Mouse (Mus musculus) neural tube, embryonic 15.5 days (tissue): ENCODE measurements around the gene Ubxn7. TPM values are rescaled to one million over a fixed set of nuclear protein-coding genes. Genes with fewer than 3 reads are reported as not detected.

Experiments
- ATAC-seq: fragments of 200-750 bp; cut with Nextera tagmentation; 2 replicates; pipeline ENCODE4 v1.8.0; 2017; ENCODE audit warnings: mild to moderate bottlenecking, moderate TSS enrichment, moderate library complexity; ENCODE audit not compliant: low FRiP score
- H3K27ac ChIP-seq: fragments of 300-500 bp; sonication (generic); replicated peaks from 2 replicates; pipeline ENCODE4 v1.5.1; 2015; ENCODE audit warnings: mild to moderate bottlenecking, inconsistent platforms
- H3K27me3 ChIP-seq: fragments of 300-500 bp; sonication (generic); replicated peaks from 2 replicates; pipeline ENCODE4 v1.6.1; 2015; ENCODE audit warnings: inconsistent platforms
- H3K36me3 ChIP-seq: fragments of 300-500 bp; sonication (generic); 2 replicates; pipeline ENCODE4 v1.6.1; 2015; ENCODE audit warnings: inconsistent platforms
- H3K4me1 ChIP-seq: fragments of 300-500 bp; sonication (generic); 2 replicates; pipeline ENCODE4 v1.6.1; 2015; ENCODE audit warnings: inconsistent platforms
- H3K4me2 ChIP-seq: fragments of 300-500 bp; sonication (generic); 2 replicates; pipeline ENCODE4 v1.6.1; 2015; ENCODE audit warnings: inconsistent platforms, mild to moderate bottlenecking, moderate library complexity
- H3K4me3 ChIP-seq: fragments of 300-500 bp; sonication (generic); replicated peaks from 2 replicates; pipeline ENCODE4 v1.5.1; 2015; ENCODE audit warnings: mild to moderate bottlenecking, inconsistent platforms
- H3K9ac ChIP-seq: fragments of 300-500 bp; sonication (generic); replicated peaks from 2 replicates; pipeline ENCODE4 v1.6.1; 2015; ENCODE audit warnings: mild to moderate bottlenecking, inconsistent platforms
- H3K9me3 ChIP-seq: fragments of 300-500 bp; sonication (generic); replicated peaks from 2 replicates; pipeline ENCODE4 v1.6.1; 2016; ENCODE audit warnings: inconsistent platforms
- WGBS: fragments of 180-500 bp; shearing (Covaris S2); methylation state at CpG from one replicate; pipeline ENCODE4 v1.1.7; 2015; ENCODE audit warnings: mixed read lengths; 5-methylcytosine and 5-hydroxymethylcytosine counted together
- polyA plus RNA-seq: library from polyadenylated mRNA; unstranded; fragments of >200 nt; fragmentation: Nextera tagmentation; extraction: Ambion mirVana; gene quantifications from 2 replicates; pipeline ENCODE4 v1.2.1, GENCODE M21; 2015

Gene Ubxn7
- polyA plus RNA-seq, 1 experiment from 2014 or later = 24.7 TPM

DNA sequence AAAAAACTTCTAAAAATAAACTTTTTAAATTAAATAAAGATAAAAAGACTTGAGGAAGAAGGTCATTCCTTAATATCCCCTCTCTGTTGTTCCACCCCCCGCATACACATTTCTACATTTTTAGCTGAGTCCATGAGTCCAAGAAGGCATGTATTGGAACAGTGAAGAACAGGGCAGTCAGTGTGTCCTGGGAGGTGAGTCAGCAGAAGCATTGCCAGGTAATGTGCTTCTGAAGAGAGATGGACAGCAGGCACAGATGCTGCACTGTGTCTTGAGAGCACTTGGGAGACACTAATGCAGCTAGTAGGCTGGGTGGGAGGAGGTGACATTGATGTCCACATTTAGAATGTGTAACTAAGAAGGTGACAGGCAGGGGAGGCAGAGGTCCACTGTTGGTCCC, 105.2 kb downstream of the Ubxn7 start:
- H3K9ac ChIP-seq = no peak overlapping the region
- no peak for ATAC-seq
- 100% methylated on average over 1 of the region's 1 CpGs for WGBS

DNA sequence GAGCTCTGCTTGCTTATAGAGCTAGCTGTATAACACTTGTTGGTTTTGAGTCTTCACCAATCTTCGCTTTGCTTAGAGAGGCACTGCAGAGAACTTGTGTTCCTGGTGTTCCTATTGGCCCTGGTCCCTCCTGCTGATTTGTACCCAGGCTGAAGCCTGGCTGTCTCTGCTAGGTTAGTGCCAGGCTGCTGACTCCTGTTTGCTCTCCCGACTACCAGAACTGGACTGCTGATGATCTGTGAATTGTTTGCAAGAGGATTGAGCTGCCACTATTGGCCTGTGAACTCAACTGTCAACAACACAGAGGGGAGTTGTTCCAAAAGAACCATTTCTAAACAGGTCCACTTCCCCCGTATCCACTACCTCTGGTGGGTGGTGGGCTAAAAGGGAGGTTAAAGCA, 109.4 kb downstream of the Ubxn7 start:
- 0 out of 2 replicates have a peak, but pooled peaks cover 11% of the 10 kb centered on the region for H3K36me3 ChIP-seq
- H3K9ac ChIP-seq = no peak overlapping the region
- H3K27ac ChIP-seq = no peak overlapping the region
- ATAC-seq = no peak
- H3K4me1 ChIP-seq = no peaks in the 10 kb centered on the region
- no peaks in the 10 kb centered on the region for H3K9me3 ChIP-seq
- 97% methylated on average over 3 of the region's 3 CpGs for WGBS
- no peaks in the 10 kb centered on the region for H3K27me3 ChIP-seq
- H3K4me3 ChIP-seq = no peak overlapping the region
- H3K4me2 ChIP-seq = no peak overlapping the region

More for the DNA sequence above, 105.2 kb downstream of the Ubxn7 start:
- Histone ChIP-seq H3K4me3 (no peak overlapping the region), H3K9me3 (no peaks in the 10 kb centered on the region), H3K4me2 (no peak overlapping the region), H3K4me1 (peaks cover 5% of the 10 kb centered on the region), H3K27ac (no peak overlapping the region), H3K36me3 (0 out of 2 replicates have a peak, but pooled peaks cover 11% of the 10 kb centered on the region), H3K27me3 (no peaks in the 10 kb centered on the region)

Other genes starting within 250 kb of the Ubxn7 start
- 93.0 and 95.2 TPM in 2 replicates for gene Pigx, start 232.5 kb upstream of the Ubxn7 start, polyA plus RNA-seq
- gene Cep19, start 232.5 kb upstream of the Ubxn7 start, polyA plus RNA-seq = 48.0 and 50.4 TPM in 2 replicates
- 6.6 and 22.3 TPM in 2 replicates for gene Nrros, start 166.7 kb upstream of the Ubxn7 start, polyA plus RNA-seq
- gene Bex6, start 152.4 kb upstream of the Ubxn7 start, polyA plus RNA-seq = 1.6 TPM in 1 of 2 replicates, not detected in the other
- 13.8 and 17.9 TPM in 2 replicates for gene Fbxo45, start 85.1 kb upstream of the Ubxn7 start, polyA plus RNA-seq
- 13.6 and 14.8 TPM in 2 replicates for gene Wdr53, start 85.0 kb upstream of the Ubxn7 start, polyA plus RNA-seq
- not detected in 2 replicates for gene Smco1, start 60.8 kb upstream of the Ubxn7 start, polyA plus RNA-seq
- 25.5 and 28.9 TPM in 2 replicates for gene Rnf168, start 54.8 kb upstream of the Ubxn7 start, polyA plus RNA-seq
- gene Tm4sf19, start 68.2 kb downstream of the Ubxn7 start, polyA plus RNA-seq = not detected in 2 replicates
- 39.6 and 41.5 TPM in 2 replicates for gene Tctex1d2, start 87.4 kb downstream of the Ubxn7 start, polyA plus RNA-seq
- gene Pcyt1a, start 98.7 kb downstream of the Ubxn7 start, polyA plus RNA-seq = 44.2 and 46.0 TPM in 2 replicates
- 0.13 and 7.8 TPM in 2 replicates for gene Slc51a, start 155.6 kb downstream of the Ubxn7 start, polyA plus RNA-seq
- gene Zdhhc19, start 164.0 kb downstream of the Ubxn7 start, polyA plus RNA-seq = 0.20 TPM in 1 of 2 replicates, not detected in the other